Mouse (Mus musculus): ENCODE data around the gene Olfr25. TPM values are rescaled to one million over a fixed set of nuclear protein-coding genes. Genes with fewer than 3 reads are reported as not detected.

Gene Olfr25
- polyA plus RNA-seq (2014; fragmentation: Illumina TruSeq; extraction: RNeasy Lipid Tissue Mini Kit (QIAGEN cat#74804); ENCODE audit: low read depth, low replicate concordance), result not detected

DNA sequence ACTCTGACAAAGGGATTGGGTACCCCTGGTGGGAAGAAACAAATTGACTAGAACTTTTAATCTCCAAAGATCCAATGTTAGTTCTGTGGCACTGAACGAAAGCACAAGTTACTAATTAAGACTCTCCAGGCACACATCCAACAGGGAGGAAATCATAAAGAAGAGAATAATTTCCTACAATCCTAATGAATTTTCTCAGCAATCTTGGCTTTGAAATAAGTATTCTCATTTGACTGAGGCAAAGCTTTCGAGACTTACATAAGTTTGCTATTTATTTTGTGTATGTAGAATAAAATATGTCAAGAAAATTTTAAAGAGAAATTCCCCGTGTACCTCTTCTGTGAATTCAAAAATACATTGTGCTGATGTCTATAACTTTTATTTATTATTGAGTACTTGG is at the start of gene Olfr25:
TSS of gene Olfr25 (plus strand) at position 301 of the 400 bp plus-strand sequence.

GRCm38 (mm10) chr9:38290807-38291206 is 38.1 kb upstream of the Olfr25 start, which contains the start of gene Olfr896-ps1:
Olfr896-ps1 (plus strand) TSS chr9:38291107.

GRCm38 (mm10) chr9:38348111-38348510 is 19.3 kb downstream of the Olfr25 start, which contains the start of gene Olfr898:
Olfr898 (plus strand) TSS chr9:38348411.

GRCm38 (mm10) chr9:38366596-38366995 is 37.7 kb downstream of the Olfr25 start, which contains the start of gene Olfr250:
Olfr250 (plus strand) TSS chr9:38366896.

GRCm38 (mm10) chr9:38376786-38377185 is 47.9 kb downstream of the Olfr25 start, which contains the start of gene Olfr251:
Olfr251 (plus strand) TSS chr9:38377086.

Other genes with a start within 250 kb of the Olfr25 start
- gene Olfr887, start 245.0 kb upstream of the Olfr25 start, polyA plus RNA-seq (2014; fragmentation: Illumina TruSeq; extraction: RNeasy Lipid Tissue Mini Kit (QIAGEN cat#74804); ENCODE audit: low read depth, low replicate concordance), result not detected
- gene Olfr888, start 220.9 kb upstream of the Olfr25 start, polyA plus RNA-seq (2014; fragmentation: Illumina TruSeq; extraction: RNeasy Lipid Tissue Mini Kit (QIAGEN cat#74804); ENCODE audit: low read depth, low replicate concordance), result not detected
- not detected for gene Olfr889, start 213.9 kb upstream of the Olfr25 start, polyA plus RNA-seq (2014; fragmentation: Illumina TruSeq; extraction: RNeasy Lipid Tissue Mini Kit (QIAGEN cat#74804); ENCODE audit: low read depth, low replicate concordance)
- not detected for gene Olfr890, start 186.5 kb upstream of the Olfr25 start, polyA plus RNA-seq (2014; fragmentation: Illumina TruSeq; extraction: RNeasy Lipid Tissue Mini Kit (QIAGEN cat#74804); ENCODE audit: low read depth, low replicate concordance)
- not detected for gene Olfr891, start 148.2 kb upstream of the Olfr25 start, polyA plus RNA-seq (2014; fragmentation: Illumina TruSeq; extraction: RNeasy Lipid Tissue Mini Kit (QIAGEN cat#74804); ENCODE audit: low read depth, low replicate concordance)
- gene Olfr893, start 120.7 kb upstream of the Olfr25 start, polyA plus RNA-seq (2014; fragmentation: Illumina TruSeq; extraction: RNeasy Lipid Tissue Mini Kit (QIAGEN cat#74804); ENCODE audit: low read depth, low replicate concordance), result not detected
- not detected for gene Olfr894, start 111.0 kb upstream of the Olfr25 start, polyA plus RNA-seq (2014; fragmentation: Illumina TruSeq; extraction: RNeasy Lipid Tissue Mini Kit (QIAGEN cat#74804); ENCODE audit: low read depth, low replicate concordance)
- not detected for gene Olfr143, start 76.3 kb upstream of the Olfr25 start, polyA plus RNA-seq (2014; fragmentation: Illumina TruSeq; extraction: RNeasy Lipid Tissue Mini Kit (QIAGEN cat#74804); ENCODE audit: low read depth, low replicate concordance)
- gene Olfr895, start 61.2 kb upstream of the Olfr25 start, polyA plus RNA-seq (2014; fragmentation: Illumina TruSeq; extraction: RNeasy Lipid Tissue Mini Kit (QIAGEN cat#74804); ENCODE audit: low read depth, low replicate concordance), result not detected
- not detected for gene Olfr896-ps1, start 38.0 kb upstream of the Olfr25 start, polyA plus RNA-seq (2014; fragmentation: Illumina TruSeq; extraction: RNeasy Lipid Tissue Mini Kit (QIAGEN cat#74804); ENCODE audit: low read depth, low replicate concordance)
- gene Olfr898, start 19.4 kb downstream of the Olfr25 start, polyA plus RNA-seq (2014; fragmentation: Illumina TruSeq; extraction: RNeasy Lipid Tissue Mini Kit (QIAGEN cat#74804); ENCODE audit: low read depth, low replicate concordance), result not detected
- gene Olfr250, start 37.8 kb downstream of the Olfr25 start, polyA plus RNA-seq (2014; fragmentation: Illumina TruSeq; extraction: RNeasy Lipid Tissue Mini Kit (QIAGEN cat#74804); ENCODE audit: low read depth, low replicate concordance), result not detected
- gene Olfr251, start 48.0 kb downstream of the Olfr25 start, polyA plus RNA-seq (2014; fragmentation: Illumina TruSeq; extraction: RNeasy Lipid Tissue Mini Kit (QIAGEN cat#74804); ENCODE audit: low read depth, low replicate concordance), result not detected
- not detected for gene Olfr147, start 72.6 kb downstream of the Olfr25 start, polyA plus RNA-seq (2014; fragmentation: Illumina TruSeq; extraction: RNeasy Lipid Tissue Mini Kit (QIAGEN cat#74804); ENCODE audit: low read depth, low replicate concordance)
- not detected for gene Olfr901, start 100.4 kb downstream of the Olfr25 start, polyA plus RNA-seq (2014; fragmentation: Illumina TruSeq; extraction: RNeasy Lipid Tissue Mini Kit (QIAGEN cat#74804); ENCODE audit: low read depth, low replicate concordance)
- gene Olfr902, start 118.6 kb downstream of the Olfr25 start, polyA plus RNA-seq (2014; fragmentation: Illumina TruSeq; extraction: RNeasy Lipid Tissue Mini Kit (QIAGEN cat#74804); ENCODE audit: low read depth, low replicate concordance), result not detected
- not detected for gene Olfr904, start 134.1 kb downstream of the Olfr25 start, polyA plus RNA-seq (2014; fragmentation: Illumina TruSeq; extraction: RNeasy Lipid Tissue Mini Kit (QIAGEN cat#74804); ENCODE audit: low read depth, low replicate concordance)
- not detected for gene Olfr905, start 142.0 kb downstream of the Olfr25 start, polyA plus RNA-seq (2014; fragmentation: Illumina TruSeq; extraction: RNeasy Lipid Tissue Mini Kit (QIAGEN cat#74804); ENCODE audit: low read depth, low replicate concordance)
- gene Olfr906, start 158.0 kb downstream of the Olfr25 start, polyA plus RNA-seq (2014; fragmentation: Illumina TruSeq; extraction: RNeasy Lipid Tissue Mini Kit (QIAGEN cat#74804); ENCODE audit: low read depth, low replicate concordance), result not detected
- not detected for gene Olfr907, start 166.7 kb downstream of the Olfr25 start, polyA plus RNA-seq (2014; fragmentation: Illumina TruSeq; extraction: RNeasy Lipid Tissue Mini Kit (QIAGEN cat#74804); ENCODE audit: low read depth, low replicate concordance)
- gene Olfr911-ps1, start 192.5 kb downstream of the Olfr25 start, polyA plus RNA-seq (2014; fragmentation: Illumina TruSeq; extraction: RNeasy Lipid Tissue Mini Kit (QIAGEN cat#74804); ENCODE audit: low read depth, low replicate concordance), result not detected
- not detected for gene Olfr910, start 208.8 kb downstream of the Olfr25 start, polyA plus RNA-seq (2014; fragmentation: Illumina TruSeq; extraction: RNeasy Lipid Tissue Mini Kit (QIAGEN cat#74804); ENCODE audit: low read depth, low replicate concordance)